Mouse (Mus musculus) heart, postnatal 0 days (tissue): ENCODE data around the gene Drap1.

Source experiments
- CTCF ChIP-seq: IDR thresholded peaks from 2 replicates; pipeline ENCODE4 v1.5.1; 2016; ENCODE audit warnings: antibody characterized with exemption, control low read depth, low read depth
- EP300 ChIP-seq: IDR thresholded peaks from 2 replicates; pipeline ENCODE4 v1.6.1; 2016; ENCODE audit warnings: antibody characterized with exemption, low read depth

- TF ChIP-seq CTCF (no peak; the same call in 1 of the 2 replicates), EP300 (no peak)
These were observed 542 bp downstream of the Drap1 start for GRCm38 (mm10) chr19:5424092-5424781.
